Mouse (Mus musculus): ENCODE measurements around the gene Fitm1. TPM values are rescaled to one million over a fixed set of nuclear protein-coding genes. Genes with fewer than 3 reads are reported as not detected.

Gene Fitm1
- polyA plus RNA-seq, 1 experiment: not detected

GRCm38 (mm10) chr14:55559799-55560201 is 15.6 kb upstream of the Fitm1 start, which contains the start of gene Dcaf11:
TSS of gene Dcaf11 (plus strand) at chr14:55560006.
- TF ChIP-seq GATA1 (IDR thresholded peaks at IDR 0.05; ENCODE audit: low read length): no peak

GRCm38 (mm10) chr14:55560202-55561073 is 15.0 kb upstream of the Fitm1 start, which contains the start of gene A730061H03Rik:
TSS of gene A730061H03Rik (minus strand) at chr14:55560406.
- no peak for TF ChIP-seq GATA1 (IDR thresholded peaks at IDR 0.05; ENCODE audit: low read length)

- no peak for TF ChIP-seq GATA1 (IDR thresholded peaks at IDR 0.05; ENCODE audit: low read length)
These were observed 13.6 kb upstream of the Fitm1 start for GRCm38 (mm10) chr14:55561860-55562259.

- no peak for TF ChIP-seq GATA1 (IDR thresholded peaks at IDR 0.05; ENCODE audit: low read length)
These were observed 12.2 kb upstream of the Fitm1 start for GRCm38 (mm10) chr14:55563249-55563648.

- TF ChIP-seq GATA1 (IDR thresholded peaks at IDR 0.05; ENCODE audit: low read length): no peak
These were observed 9.7 kb upstream of the Fitm1 start for GRCm38 (mm10) chr14:55565748-55566147.

GRCm38 (mm10) chr14:55567496-55567895 is 7.9 kb upstream of the Fitm1 start:
- TF ChIP-seq GATA1 (IDR thresholded peaks at IDR 0.05; ENCODE audit: low read length): no peak

GRCm38 (mm10) chr14:55570588-55570987 is 4.8 kb upstream of the Fitm1 start:
- no peak for TF ChIP-seq GATA1 (IDR thresholded peaks at IDR 0.05; ENCODE audit: low read length)

- TF ChIP-seq GATA1 (IDR thresholded peaks at IDR 0.05; ENCODE audit: low read length): no peak
These were observed 3.7 kb upstream of the Fitm1 start for GRCm38 (mm10) chr14:55571760-55572159.

GRCm38 (mm10) chr14:55575711-55576110 is 294 bp downstream of the Fitm1 start:
- TF ChIP-seq GATA1 (IDR thresholded peaks at IDR 0.05; ENCODE audit: low read length): no peak

GRCm38 (mm10) chr14:55576376-55576775 is 959 bp downstream of the Fitm1 start:
- TF ChIP-seq GATA1 (IDR thresholded peaks at IDR 0.05; ENCODE audit: low read length): no peak

GRCm38 (mm10) chr14:55577871-55578667 is 2.7 kb downstream of the Fitm1 start, which contains the start of gene Psme1:
TSS of gene Psme1 (plus strand) at chr14:55578123.
- TF ChIP-seq GATA1 (IDR thresholded peaks at IDR 0.05; ENCODE audit: low read length): no peak

- no peak for TF ChIP-seq GATA1 (IDR thresholded peaks at IDR 0.05; ENCODE audit: low read length)
These were observed 3.4 kb downstream of the Fitm1 start for GRCm38 (mm10) chr14:55578668-55579269.

GRCm38 (mm10) chr14:55579511-55580496 is 4.4 kb downstream of the Fitm1 start:
- no peak for TF ChIP-seq GATA1 (IDR thresholded peaks at IDR 0.05; ENCODE audit: low read length)

- no peak for TF ChIP-seq GATA1 (IDR thresholded peaks at IDR 0.05; ENCODE audit: low read length)
These were observed 5.3 kb downstream of the Fitm1 start for GRCm38 (mm10) chr14:55580731-55581130.
